Mouse (Mus musculus): ENCODE data around the gene Ifnlr1.
"Not testable (repeated sequence)": the region's sequence is repeated elsewhere in the genome, so short reads cannot be mapped to it uniquely, and the experiment has no call there.

Gene Ifnlr1

GRCm38 (mm10) chr4:135685906-135686567 is at the start of gene Ifnlr1:
TSS of gene Ifnlr1 (plus strand) at chr4:135686287.
- DNase-seq = no peak

GRCm38 (mm10) chr4:135641302-135642079 is 44.6 kb upstream of the Ifnlr1 start:
- not testable (repeated sequence) for DNase-seq

- DNase-seq = no peak
These were observed 41.0 kb upstream of the Ifnlr1 start for GRCm38 (mm10) chr4:135645022-135645637.

GRCm38 (mm10) chr4:135652966-135653607 is 33.0 kb upstream of the Ifnlr1 start:
- DNase-seq = peak; percentile 29 to 40

- DNase-seq = peak in 1 of 2 experiments; percentile 17
These were observed 32.1 kb upstream of the Ifnlr1 start for GRCm38 (mm10) chr4:135653956-135654355.

- peak; percentile 24 to 48 for DNase-seq
These were observed 30.6 kb upstream of the Ifnlr1 start for GRCm38 (mm10) chr4:135655499-135655898.

GRCm38 (mm10) chr4:135656094-135656589 is 29.9 kb upstream of the Ifnlr1 start:
- DNase-seq = peak; percentile 22 to 55

- no peak for DNase-seq
These were observed 27.6 kb upstream of the Ifnlr1 start for GRCm38 (mm10) chr4:135658484-135658883.

GRCm38 (mm10) chr4:135658899-135659298 is 27.2 kb upstream of the Ifnlr1 start:
- DNase-seq = no peak

- peak in 1 of 2 experiments; percentile 29 for DNase-seq
These were observed 24.8 kb upstream of the Ifnlr1 start for GRCm38 (mm10) chr4:135661082-135661809.

GRCm38 (mm10) chr4:135661994-135662393 is 24.1 kb upstream of the Ifnlr1 start:
- no peak for DNase-seq

- peak in 1 of 2 experiments; percentile 36 for DNase-seq
These were observed 21.4 kb upstream of the Ifnlr1 start for GRCm38 (mm10) chr4:135664656-135665055.

GRCm38 (mm10) chr4:135666192-135666975 is 19.7 kb upstream of the Ifnlr1 start:
- DNase-seq = peak; percentile 53 to 73

GRCm38 (mm10) chr4:135667266-135667844 is 18.7 kb upstream of the Ifnlr1 start:
- DNase-seq = peak; percentile 57 to 79

- no peak for DNase-seq
These were observed 12.6 kb upstream of the Ifnlr1 start for GRCm38 (mm10) chr4:135673507-135673906.

GRCm38 (mm10) chr4:135674993-135675392 is 11.1 kb upstream of the Ifnlr1 start:
- no peak for DNase-seq

GRCm38 (mm10) chr4:135676476-135676875 is 9.6 kb upstream of the Ifnlr1 start:
- no peak for DNase-seq

GRCm38 (mm10) chr4:135679316-135679715 is 6.8 kb upstream of the Ifnlr1 start:
- DNase-seq = no peak

- DNase-seq = no peak
These were observed 4.3 kb upstream of the Ifnlr1 start for GRCm38 (mm10) chr4:135681789-135682188.

- DNase-seq = peak; percentile 63 to 72
These were observed 2.5 kb upstream of the Ifnlr1 start for GRCm38 (mm10) chr4:135683553-135683952.

GRCm38 (mm10) chr4:135684731-135685130 is 1.4 kb upstream of the Ifnlr1 start:
- DNase-seq = no peak

All from cerebellum, postnatal 14 days (tissue).